Mouse (Mus musculus) naive thymus-derived CD4-positive, alpha-beta T cell, adult 2 months (primary cell): ENCODE data around the gene Gm12830.

Experiments
- DNase-seq: peaks from one replicate; pipeline ENCODE4 v3.0.0-alpha.2; 2011; ENCODE audit warnings: low read depth

The Gm12830 gene

GRCm38 (mm10) chr4:114821567-114822192 lies at the start of gene Gm12830:
Gene Gm12830, plus strand, starts transcription at chr4:114821722.
- no peak for DNase-seq

- no peak for DNase-seq
Observed at GRCm38 (mm10) chr4:114773316-114773715, 48.2 kb upstream of the Gm12830 start.

GRCm38 (mm10) chr4:114777625-114778202 lies 43.8 kb upstream of the Gm12830 start:
- no peak for DNase-seq

GRCm38 (mm10) chr4:114778716-114779474 lies 42.6 kb upstream of the Gm12830 start:
- no peak for DNase-seq

GRCm38 (mm10) chr4:114779475-114779757 lies 42.1 kb upstream of the Gm12830 start:
- no peak for DNase-seq

- DNase-seq: no peak
Observed at GRCm38 (mm10) chr4:114779758-114780546, 41.6 kb upstream of the Gm12830 start.

- no peak for DNase-seq
Observed at GRCm38 (mm10) chr4:114782851-114783250, 38.7 kb upstream of the Gm12830 start.

- DNase-seq: no peak
Observed at GRCm38 (mm10) chr4:114784735-114785134, 36.8 kb upstream of the Gm12830 start.

GRCm38 (mm10) chr4:114788856-114789255 lies 32.7 kb upstream of the Gm12830 start:
- DNase-seq: no peak

- no peak for DNase-seq
Observed at GRCm38 (mm10) chr4:114791650-114792049, 29.9 kb upstream of the Gm12830 start.

GRCm38 (mm10) chr4:114793836-114794235 lies 27.7 kb upstream of the Gm12830 start:
- peak; percentile 2 for DNase-seq

GRCm38 (mm10) chr4:114797254-114797914 lies 24.1 kb upstream of the Gm12830 start:
- DNase-seq: no peak

- DNase-seq: no peak
Observed at GRCm38 (mm10) chr4:114798041-114798624, 23.4 kb upstream of the Gm12830 start.

GRCm38 (mm10) chr4:114804096-114804495 lies 17.4 kb upstream of the Gm12830 start:
- no peak for DNase-seq

- DNase-seq: no peak
Observed at GRCm38 (mm10) chr4:114818963-114819702, 2.4 kb upstream of the Gm12830 start.

- no peak for DNase-seq
Observed at GRCm38 (mm10) chr4:114834770-114835581, 13.5 kb downstream of the Gm12830 start.

GRCm38 (mm10) chr4:114841336-114841920 lies 19.9 kb downstream of the Gm12830 start:
- no peak for DNase-seq

GRCm38 (mm10) chr4:114842376-114842960 lies 20.9 kb downstream of the Gm12830 start:
- no peak for DNase-seq

- no peak for DNase-seq
Observed at GRCm38 (mm10) chr4:114843097-114843721, 21.7 kb downstream of the Gm12830 start.
